Mouse (Mus musculus) neural tube, embryonic 13.5 days (tissue): Measurements from ENCODE around the gene Lin52. TPM values are rescaled to one million over a fixed set of nuclear protein-coding genes. Genes with fewer than 3 reads are reported as not detected.

Experiments
- ATAC-seq: fragments of 200-750 bp; cut with Nextera tagmentation; 2 replicates; pipeline ENCODE4 v1.8.0; 2017; ENCODE audit warnings: low read depth, mild to moderate bottlenecking, moderate TSS enrichment, moderate library complexity
- H3K27ac ChIP-seq: fragments of 300-500 bp; sonication (generic); replicated peaks from 2 replicates; pipeline ENCODE4 v1.5.1; 2015; ENCODE audit warnings: moderate library complexity, mild to moderate bottlenecking, inconsistent platforms
- H3K27me3 ChIP-seq: fragments of 300-500 bp; sonication (generic); 2 replicates; pipeline ENCODE4 v1.6.1; 2015; ENCODE audit warnings: mild to moderate bottlenecking, inconsistent platforms
- H3K36me3 ChIP-seq: fragments of 300-500 bp; sonication (generic); 2 replicates; pipeline ENCODE4 v1.6.1; 2015; ENCODE audit warnings: mild to moderate bottlenecking, inconsistent platforms
- H3K4me1 ChIP-seq: fragments of 300-500 bp; sonication (generic); replicated peaks from 2 replicates; pipeline ENCODE4 v1.6.1; 2015; ENCODE audit warnings: inconsistent platforms
- H3K4me2 ChIP-seq: fragments of 300-500 bp; sonication (generic); 2 replicates; pipeline ENCODE4 v1.6.1; 2015; ENCODE audit warnings: inconsistent platforms, mild to moderate bottlenecking, moderate library complexity
- H3K4me3 ChIP-seq: fragments of 300-500 bp; sonication (generic); 2 replicates; pipeline ENCODE4 v1.5.1; 2015; ENCODE audit warnings: mild to moderate bottlenecking, inconsistent platforms
- H3K9ac ChIP-seq: fragments of 300-500 bp; sonication (generic); 2 replicates; pipeline ENCODE4 v1.6.1; 2015; ENCODE audit warnings: moderate library complexity, mild to moderate bottlenecking, inconsistent platforms
- H3K9me3 ChIP-seq: fragments of 300-500 bp; sonication (generic); 2 replicates; pipeline ENCODE4 v1.6.1; 2016; ENCODE audit warnings: inconsistent platforms
- WGBS: fragments of 180-500 bp; shearing (Covaris S2); methylation state at CpG from one replicate; pipeline ENCODE4 v1.1.7; 2015; 5-methylcytosine and 5-hydroxymethylcytosine counted together
- polyA plus RNA-seq: library from polyadenylated mRNA; unstranded; fragments of >200 nt; fragmentation: Nextera tagmentation; extraction: Ambion mirVana; gene quantifications from 2 replicates; pipeline ENCODE4 v1.2.1, GENCODE M21; 2015

Lin52 gene
- polyA plus RNA-seq, 1 experiment from 2014 or later, result 31.7 TPM

DNA sequence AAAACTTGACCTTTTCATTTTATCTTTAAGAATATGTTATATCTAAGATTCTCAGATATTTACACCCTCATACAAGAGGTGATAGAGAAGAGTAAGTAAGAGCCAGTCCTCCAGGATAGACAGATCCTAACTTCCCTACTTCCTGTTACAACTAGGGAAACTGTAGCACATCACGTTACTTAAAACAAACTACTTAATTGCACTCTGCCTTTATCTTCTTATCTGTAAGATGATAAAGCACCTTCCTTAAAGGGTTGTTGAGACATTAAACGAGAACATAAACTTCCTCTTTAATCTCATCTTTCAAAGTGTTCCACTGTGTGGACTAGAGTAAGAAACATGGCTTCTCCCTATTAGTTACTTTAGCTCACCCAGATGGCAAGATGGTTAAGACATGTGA, 12.5 kb upstream of the Lin52 start:
- Histone ChIP-seq H3K9me3 (no peaks in the 10 kb centered on the region), H3K9ac (no peak overlapping the region), H3K4me2 (no peak overlapping the region), H3K27ac (no peak overlapping the region), H3K4me3 (no peak overlapping the region), H3K36me3 (peaks cover 26% of the 10 kb centered on the region), H3K4me1 (no peaks in the 10 kb centered on the region), H3K27me3 (no peaks in the 10 kb centered on the region)
- WGBS, result 82% methylated on average over 2 of the region's 2 CpGs
- no peak for ATAC-seq

DNA sequence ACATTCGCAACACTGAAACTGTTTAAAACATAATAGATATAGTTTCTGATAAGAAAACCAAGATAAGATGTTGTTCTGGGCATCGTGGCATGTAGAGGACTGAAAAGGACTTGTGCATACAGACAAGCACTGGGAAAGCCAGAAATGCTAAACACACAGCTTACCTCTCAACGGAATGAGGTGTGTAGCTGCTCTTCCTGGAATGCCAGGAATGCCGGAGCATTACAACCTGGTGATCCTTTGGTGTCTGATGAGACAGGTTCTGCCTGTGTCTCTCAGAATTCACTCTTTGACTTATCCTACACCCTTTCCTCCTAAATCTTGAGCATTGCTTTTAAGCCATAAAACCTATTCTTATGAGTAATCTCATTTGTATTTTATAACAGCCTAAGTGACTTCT, 8.7 kb upstream of the Lin52 start:
- no peak overlapping the region for H3K27ac ChIP-seq
- WGBS, result 80% methylated on average over 4 of the region's 4 CpGs
- H3K9me3 ChIP-seq, result no peaks in the 10 kb centered on the region
- H3K4me2 ChIP-seq, result no peak overlapping the region
- 0 out of 2 replicates have a peak, but pooled peaks cover 11% of the 10 kb centered on the region for H3K36me3 ChIP-seq
- no peak for ATAC-seq
- no peak overlapping the region for H3K4me3 ChIP-seq
- H3K9ac ChIP-seq, result no peak overlapping the region
- no peaks in the 10 kb centered on the region for H3K4me1 ChIP-seq
- peaks cover 15% of the 10 kb centered on the region for H3K27me3 ChIP-seq

DNA sequence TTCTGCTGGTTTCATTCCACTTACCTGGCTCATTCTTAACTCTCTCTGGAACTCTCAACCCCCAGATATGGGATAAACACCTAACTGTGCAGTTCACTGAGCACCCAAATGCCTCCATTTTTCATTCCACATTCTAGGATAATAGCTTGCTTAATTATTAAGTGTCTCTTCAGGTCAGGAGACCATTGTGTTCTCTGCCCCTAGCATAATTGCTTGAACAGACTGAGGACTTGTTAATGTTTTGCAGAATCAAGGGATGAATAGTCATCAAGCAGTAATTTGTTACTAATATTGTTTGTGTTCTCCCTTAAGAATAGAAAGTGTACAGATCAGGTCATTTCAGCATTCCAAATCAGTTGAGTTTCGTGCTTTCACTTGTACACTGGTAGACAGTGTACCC, 3.8 kb upstream of the Lin52 start:
- WGBS, result 73% methylated on average over 1 of the region's 1 CpGs
- H3K27ac ChIP-seq, result no peak overlapping the region
- H3K27me3 ChIP-seq, result peaks cover 23% of the 10 kb centered on the region
- no peaks in the 10 kb centered on the region for H3K36me3 ChIP-seq
- no peak overlapping the region for H3K4me2 ChIP-seq
- H3K4me3 ChIP-seq, result no peak overlapping the region
- H3K9me3 ChIP-seq, result no peaks in the 10 kb centered on the region
- H3K4me1 ChIP-seq, result peaks cover 17% of the 10 kb centered on the region
- no peak for ATAC-seq
- no peak overlapping the region for H3K9ac ChIP-seq

DNA sequence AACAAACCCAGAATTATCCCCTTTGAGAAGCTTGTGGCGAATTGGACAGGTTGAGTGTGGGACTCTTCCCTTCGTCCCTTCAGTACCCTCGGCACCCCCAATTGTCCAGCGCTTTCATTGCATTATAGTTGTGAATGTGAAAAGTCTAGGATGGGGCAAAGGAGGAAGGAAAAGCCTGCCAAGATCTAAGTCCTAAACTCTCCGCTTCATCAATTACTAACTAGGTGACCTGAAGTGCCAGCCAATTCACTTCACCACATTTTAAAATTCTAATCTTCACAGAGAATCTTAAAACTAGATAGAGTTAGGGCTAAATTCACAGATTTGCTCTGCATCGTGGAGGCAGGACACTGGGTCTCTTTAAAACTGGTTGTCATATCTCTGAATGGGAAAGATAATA, 3.0 kb upstream of the Lin52 start:
- 83% methylated on average over 6 of the region's 6 CpGs for WGBS
- no peak for ATAC-seq
- H3K9me3 ChIP-seq, result no peaks in the 10 kb centered on the region
- H3K27ac ChIP-seq, result no peak overlapping the region
- peaks cover 22% of the 10 kb centered on the region for H3K4me1 ChIP-seq
- peaks cover 23% of the 10 kb centered on the region for H3K27me3 ChIP-seq
- no peak overlapping the region for H3K4me2 ChIP-seq
- H3K9ac ChIP-seq, result no peak overlapping the region
- no peak overlapping the region for H3K4me3 ChIP-seq
- no peaks in the 10 kb centered on the region for H3K36me3 ChIP-seq

DNA sequence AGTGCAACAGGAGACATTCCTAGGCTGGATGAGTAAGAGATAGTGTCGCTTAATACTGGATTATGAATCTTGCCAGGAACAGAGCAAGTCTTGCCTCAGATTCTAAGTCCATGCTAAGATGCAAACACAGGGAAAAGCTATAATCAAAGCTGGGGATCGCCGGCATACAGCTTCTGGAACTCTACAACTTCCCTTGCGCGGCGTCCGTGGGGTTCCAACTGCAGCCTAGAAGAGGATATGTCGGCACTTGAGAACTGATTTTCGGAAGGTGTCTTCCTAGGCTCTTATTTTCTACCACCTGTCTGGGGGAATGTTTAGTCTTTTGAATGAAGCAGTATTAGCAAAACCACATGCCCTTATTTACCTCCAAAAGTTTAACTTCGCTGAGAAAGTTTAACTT, 1.3 kb upstream of the Lin52 start:
- H3K27me3 ChIP-seq, result peaks cover 23% of the 10 kb centered on the region
- peak overlapping the region; percentile 74 for H3K9ac ChIP-seq
- no peaks in the 10 kb centered on the region for H3K36me3 ChIP-seq
- H3K4me2 ChIP-seq, result peak overlapping the region; percentile 96
- no peak for ATAC-seq
- H3K27ac ChIP-seq, result no peak overlapping the region
- H3K4me1 ChIP-seq, result peaks cover 22% of the 10 kb centered on the region
- peak overlapping the region; percentile 78 for H3K4me3 ChIP-seq
- H3K9me3 ChIP-seq, result no peaks in the 10 kb centered on the region
- WGBS, result 51% methylated on average over 10 of the region's 10 CpGs

DNA sequence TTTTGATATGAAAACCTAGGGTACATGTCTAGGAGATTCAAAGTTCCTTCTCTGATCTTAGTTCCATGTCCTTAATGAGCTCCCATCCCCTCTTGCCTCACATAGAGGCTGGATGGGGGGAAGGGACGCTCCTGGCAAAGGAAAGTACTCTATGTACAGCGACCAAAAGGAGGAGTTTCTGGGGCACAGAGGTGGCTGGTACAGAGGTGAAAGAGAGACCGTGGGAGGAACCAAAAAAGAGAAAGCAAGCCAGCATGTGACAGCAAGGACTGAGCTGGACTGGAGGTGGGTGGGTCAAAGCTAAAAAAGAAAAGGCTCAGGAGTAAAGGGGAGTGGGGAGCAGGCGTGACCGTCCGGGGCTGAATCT, 888 bp upstream of the Lin52 start:
- Histone ChIP-seq H3K27ac (peak overlapping the region; percentile 78), H3K4me2 (peak overlapping the region; percentile 96), H3K9me3 (no peaks in the 10 kb centered on the region), H3K4me3 (peak overlapping the region; percentile 78), H3K9ac (peak overlapping the region; percentile 74), H3K27me3 (peaks cover 23% of the 10 kb centered on the region), H3K4me1 (peaks cover 22% of the 10 kb centered on the region), H3K36me3 (no peaks in the 10 kb centered on the region)
- no peak; the same call in 1 of the 2 replicates for ATAC-seq
- under 1% methylated on average over 6 of the region's 6 CpGs for WGBS

DNA sequence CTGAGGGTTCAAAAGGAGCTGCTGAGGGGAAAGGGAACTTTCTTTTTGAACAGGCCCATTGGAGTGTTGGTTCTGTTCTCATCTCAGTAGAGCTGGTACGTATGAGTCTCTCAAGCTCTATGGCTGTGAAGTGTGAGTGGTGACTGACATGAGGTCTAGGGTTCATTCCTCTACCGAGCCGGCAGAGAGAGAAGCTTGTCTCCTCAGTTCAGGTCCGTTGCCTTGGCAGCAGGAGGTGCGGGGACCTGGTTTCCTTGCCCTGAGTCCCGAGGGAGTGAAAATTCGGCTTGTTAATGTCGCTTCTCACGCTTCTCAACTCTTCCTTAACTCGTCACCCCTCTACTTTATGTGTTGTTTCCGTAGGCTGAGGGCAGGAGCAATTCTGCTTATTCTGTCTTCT, 579 bp downstream of the Lin52 start:
- peak overlapping the region; percentile 78 for H3K4me3 ChIP-seq
- H3K27me3 ChIP-seq, result peaks cover 15% of the 10 kb centered on the region; the same call in 1 of the 2 replicates
- WGBS, result under 1% methylated on average over 11 of the region's 11 CpGs
- peaks cover 22% of the 10 kb centered on the region for H3K4me1 ChIP-seq
- no peak for ATAC-seq
- H3K9me3 ChIP-seq, result no peaks in the 10 kb centered on the region
- peak overlapping the region; percentile 96 for H3K4me2 ChIP-seq
- peak overlapping the region; percentile 74 for H3K27ac ChIP-seq
- peak overlapping the region; percentile 83 for H3K9ac ChIP-seq
- peaks cover 2% of the 10 kb centered on the region; the same call in 1 of the 2 replicates for H3K36me3 ChIP-seq

DNA sequence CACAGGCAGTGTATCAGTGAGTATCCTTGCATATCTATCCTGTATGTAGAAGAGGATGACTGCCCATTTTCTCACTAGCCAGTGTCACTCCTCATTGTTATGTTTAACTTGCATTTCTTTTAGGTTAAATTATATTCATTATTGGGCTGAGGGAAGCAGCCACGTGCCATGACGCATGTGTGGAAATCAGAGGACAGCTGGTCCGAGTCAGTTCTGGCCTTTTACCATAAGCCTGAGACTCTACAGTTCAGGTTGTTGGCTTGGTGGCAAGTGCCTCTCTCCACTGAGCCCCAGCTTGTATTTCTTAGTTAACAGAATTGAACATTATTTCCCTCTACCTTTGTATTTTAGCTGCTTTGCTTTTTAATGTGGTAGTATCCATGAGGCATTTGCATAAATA, 5.7 kb downstream of the Lin52 start:
- no peaks in the 10 kb centered on the region for H3K27me3 ChIP-seq
- H3K9me3 ChIP-seq, result no peaks in the 10 kb centered on the region
- no peak overlapping the region for H3K9ac ChIP-seq
- H3K36me3 ChIP-seq, result peaks cover 36% of the 10 kb centered on the region
- no peak overlapping the region for H3K4me3 ChIP-seq
- H3K27ac ChIP-seq, result no peak overlapping the region
- ATAC-seq, result no peak
- H3K4me1 ChIP-seq, result peaks cover 11% of the 10 kb centered on the region
- 87% methylated on average over 3 of the region's 3 CpGs for WGBS
- H3K4me2 ChIP-seq, result no peak overlapping the region

DNA sequence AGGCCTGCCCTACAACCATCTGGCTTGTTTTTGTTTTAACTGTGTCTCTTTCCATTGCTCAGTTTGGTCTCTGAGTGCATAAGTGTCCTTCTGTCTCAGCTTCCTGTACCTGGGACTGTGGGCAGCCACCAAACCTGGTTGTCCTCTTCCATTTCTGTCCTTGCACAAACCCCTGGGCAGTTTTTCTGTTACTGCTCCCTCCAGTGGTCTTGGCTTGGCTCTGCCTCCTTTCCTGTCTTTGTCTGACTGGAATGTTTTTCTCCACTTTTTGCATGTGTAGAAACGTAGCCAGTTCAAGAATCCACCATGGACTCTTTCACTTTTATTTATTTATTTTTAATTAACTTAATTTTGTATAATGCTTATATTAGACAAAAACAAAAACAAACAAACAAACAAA, 8.6 kb downstream of the Lin52 start:
- Histone ChIP-seq H3K36me3 (peaks cover 63% of the 10 kb centered on the region), H3K9me3 (no peaks in the 10 kb centered on the region), H3K27ac (no peak overlapping the region), H3K27me3 (no peaks in the 10 kb centered on the region), H3K4me1 (no peaks in the 10 kb centered on the region), H3K4me2 (no peak overlapping the region), H3K9ac (no peak overlapping the region), H3K4me3 (no peak overlapping the region)
- 65% methylated on average over 1 of the region's 1 CpGs for WGBS
- ATAC-seq, result no peak

DNA sequence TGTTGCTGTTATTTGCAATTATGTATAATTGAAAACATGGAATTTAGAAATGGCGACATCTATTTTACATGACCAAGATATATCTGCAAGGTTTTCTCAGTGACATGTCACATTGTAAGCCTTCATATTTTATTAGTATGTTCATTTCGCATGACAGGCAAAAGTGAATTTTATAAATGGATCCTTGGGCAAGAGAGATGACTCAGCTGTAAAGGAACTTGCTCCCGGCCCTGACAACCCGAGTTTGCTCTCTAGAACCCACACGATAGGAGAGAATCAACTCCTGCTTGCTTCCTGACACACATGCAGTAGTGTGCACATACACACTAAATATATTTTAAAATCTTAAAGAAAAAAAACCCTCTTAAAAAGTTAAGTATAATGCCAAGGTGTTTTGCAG, 10.2 kb downstream of the Lin52 start:
- no peak overlapping the region for H3K4me3 ChIP-seq
- 92% methylated on average over 5 of the region's 5 CpGs for WGBS
- H3K36me3 ChIP-seq, result peaks cover 66% of the 10 kb centered on the region
- no peaks in the 10 kb centered on the region for H3K4me1 ChIP-seq
- no peaks in the 10 kb centered on the region for H3K27me3 ChIP-seq
- no peaks in the 10 kb centered on the region for H3K9me3 ChIP-seq
- H3K4me2 ChIP-seq, result no peak overlapping the region
- H3K27ac ChIP-seq, result no peak overlapping the region
- H3K9ac ChIP-seq, result no peak overlapping the region
- no peak for ATAC-seq

DNA sequence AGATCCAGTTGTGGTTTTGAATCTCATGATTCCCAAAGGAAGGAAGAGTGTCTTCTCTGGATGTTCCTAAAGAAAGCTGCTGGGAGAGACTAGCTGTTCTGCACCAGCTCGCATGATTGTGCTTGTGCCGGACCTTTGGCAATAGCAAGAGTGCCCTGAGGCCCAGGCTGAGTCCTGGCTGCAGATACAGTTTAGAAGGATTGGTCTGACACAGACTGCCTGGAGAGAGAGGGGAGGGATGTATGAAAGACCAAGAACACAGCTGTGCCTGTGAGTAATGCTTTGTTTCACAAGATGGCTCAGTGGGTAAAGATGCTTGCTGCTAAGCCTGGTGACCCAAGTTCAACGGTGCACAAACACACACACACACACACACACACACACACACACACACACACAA, 11.6 kb downstream of the Lin52 start:
- Histone ChIP-seq H3K9ac (no peak overlapping the region), H3K27ac (no peak overlapping the region), H3K9me3 (no peaks in the 10 kb centered on the region), H3K4me1 (no peaks in the 10 kb centered on the region), H3K27me3 (no peaks in the 10 kb centered on the region), H3K36me3 (peaks cover 62% of the 10 kb centered on the region), H3K4me3 (no peak overlapping the region), H3K4me2 (no peak overlapping the region)
- 80% methylated on average over 3 of the region's 3 CpGs for WGBS
- ATAC-seq, result no peak

DNA sequence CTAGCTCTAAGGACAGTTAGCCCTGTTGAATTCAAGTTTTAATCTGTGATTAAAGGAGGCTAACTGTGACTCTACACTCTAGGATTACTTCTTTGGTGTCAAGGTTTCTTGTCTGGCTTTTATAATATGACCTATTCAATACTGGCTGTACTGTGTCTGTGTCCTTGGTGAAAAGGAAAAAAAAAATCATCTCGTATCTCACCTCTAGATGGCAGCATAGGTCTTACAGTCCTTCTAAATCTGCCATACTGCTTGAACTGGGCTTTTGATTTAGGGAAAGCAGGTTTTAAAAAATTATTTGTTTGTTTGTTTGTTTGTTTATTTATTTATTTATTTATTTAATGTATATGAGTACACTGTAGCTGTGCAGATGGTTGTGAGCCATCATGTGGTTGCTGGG, 17.5 kb downstream of the Lin52 start:
- Histone ChIP-seq H3K27ac (no peak overlapping the region), H3K4me3 (no peak overlapping the region), H3K36me3 (peaks cover 30% of the 10 kb centered on the region), H3K9me3 (no peaks in the 10 kb centered on the region), H3K4me2 (no peak overlapping the region), H3K9ac (no peak overlapping the region), H3K4me1 (no peaks in the 10 kb centered on the region), H3K27me3 (no peaks in the 10 kb centered on the region)
- 0% methylated on average over 1 of the region's 1 CpGs for WGBS
- no peak for ATAC-seq

DNA sequence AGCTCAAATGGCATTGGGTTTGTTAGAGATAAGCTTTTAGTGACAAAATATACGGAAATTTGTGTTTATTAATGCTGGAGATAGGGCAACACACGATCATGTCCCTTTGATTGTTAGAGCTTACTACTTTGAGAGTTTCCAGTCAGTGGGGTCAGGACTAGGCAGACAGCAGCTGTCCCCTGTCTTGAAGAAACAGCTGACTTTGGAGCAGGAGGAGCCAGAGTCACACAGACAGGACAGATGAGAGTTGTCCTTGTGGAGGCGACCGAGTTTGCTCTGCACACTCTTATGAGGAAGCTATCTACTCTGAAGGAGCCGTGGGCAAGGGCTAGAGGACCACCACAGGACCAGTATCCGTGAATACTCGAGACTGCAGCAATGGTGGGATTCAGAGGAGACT, 27.7 kb downstream of the Lin52 start:
- H3K36me3 ChIP-seq, result peaks cover 7% of the 10 kb centered on the region
- no peak overlapping the region for H3K4me3 ChIP-seq
- H3K9me3 ChIP-seq, result no peaks in the 10 kb centered on the region
- no peak overlapping the region for H3K9ac ChIP-seq
- no peaks in the 10 kb centered on the region for H3K4me1 ChIP-seq
- WGBS, result 94% methylated on average over 7 of the region's 7 CpGs
- H3K4me2 ChIP-seq, result no peak overlapping the region
- H3K27me3 ChIP-seq, result peaks cover 24% of the 10 kb centered on the region
- no peak overlapping the region for H3K27ac ChIP-seq
- ATAC-seq, result no peak
